Mouse (Mus musculus) kidney, postnatal 25 days (tissue): ENCODE measurements at regions not wholly inside any gene's neighbourhood (a gene's known extent, or its start where the extent isn't known, plus 50 kb on each side); places are given as distances from the start of the nearest gene placed in this dataset.

Source experiments
- DNase-seq, 2 experiments: peaks; one replicate each; pipeline ENCODE4 v3.0.0; 2021; ENCODE audit warnings: mixed read lengths in 2 of 2

DNA sequence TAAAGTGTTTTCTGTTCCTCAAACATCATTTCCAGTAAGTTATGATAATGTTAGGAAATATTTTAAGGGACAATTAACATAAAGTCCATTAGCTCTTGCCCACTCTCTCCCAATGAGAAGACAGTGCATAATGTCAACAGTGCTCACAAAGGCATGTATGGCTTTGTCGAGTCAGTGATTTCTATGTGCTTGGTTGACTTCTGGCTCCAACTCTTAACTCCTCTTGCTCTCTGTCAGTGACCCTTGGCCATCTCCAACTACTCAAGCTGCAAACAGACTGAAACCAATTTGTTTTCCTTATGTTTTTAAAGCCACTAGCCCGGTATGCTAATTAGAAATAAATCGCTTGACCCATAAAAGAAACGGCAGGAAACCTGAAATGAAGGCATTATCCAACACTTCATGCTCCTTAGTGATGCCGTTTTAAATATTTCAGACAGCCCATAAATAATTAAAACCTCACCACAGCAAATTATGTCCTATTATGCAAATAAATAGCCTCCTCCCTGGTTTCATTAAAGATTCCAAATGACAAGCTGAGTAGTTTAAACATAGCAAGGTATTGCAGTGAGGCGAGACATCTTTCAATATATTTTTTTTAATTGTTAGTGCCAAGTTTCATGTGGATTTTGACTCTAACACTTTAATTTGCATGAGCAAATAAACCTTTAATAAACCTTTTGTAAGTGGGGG, 1864.6 kb upstream of the Tenm3 start:
- DNase-seq = no peak

DNA sequence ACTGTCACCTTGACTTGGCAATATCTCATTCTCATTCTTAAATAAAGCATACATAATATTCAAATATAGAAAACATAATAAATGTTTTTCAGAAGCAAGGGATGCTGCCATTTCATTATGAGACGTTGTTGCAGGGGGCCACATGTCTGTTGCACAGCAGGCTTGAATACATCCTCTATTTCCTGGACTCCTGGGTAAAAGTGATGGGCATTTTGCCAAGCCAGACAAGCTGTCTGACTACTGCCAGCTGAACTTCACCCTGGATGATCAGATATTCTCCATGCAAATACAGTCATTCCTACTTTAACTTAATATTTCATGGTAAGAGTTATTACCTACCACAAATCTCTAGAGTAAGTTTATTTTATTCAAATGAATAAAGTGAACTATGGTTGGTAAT, 1860.5 kb upstream of the Tenm3 start:
- peak in 1 of 2 experiments; percentile 8 for DNase-seq

DNA sequence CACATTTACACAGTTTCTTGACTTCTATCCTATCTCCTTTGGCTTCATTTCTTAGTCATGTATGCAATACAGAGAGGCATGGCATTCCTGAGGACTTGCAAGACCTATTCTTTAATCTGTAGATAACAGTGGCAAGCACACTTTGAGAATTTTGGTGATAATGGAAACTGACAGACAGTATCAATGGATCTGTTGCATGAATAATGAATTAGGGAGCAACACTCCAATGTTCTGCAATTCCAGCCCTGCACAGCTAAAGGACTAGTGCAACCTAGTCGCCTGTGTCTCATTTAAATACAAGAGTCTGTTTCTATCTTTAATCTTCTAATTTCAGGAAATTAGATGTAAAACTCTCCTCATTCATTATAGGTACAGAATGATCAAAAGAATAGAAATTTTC, 1845.3 kb upstream of the Tenm3 start:
- DNase-seq = no peak

DNA sequence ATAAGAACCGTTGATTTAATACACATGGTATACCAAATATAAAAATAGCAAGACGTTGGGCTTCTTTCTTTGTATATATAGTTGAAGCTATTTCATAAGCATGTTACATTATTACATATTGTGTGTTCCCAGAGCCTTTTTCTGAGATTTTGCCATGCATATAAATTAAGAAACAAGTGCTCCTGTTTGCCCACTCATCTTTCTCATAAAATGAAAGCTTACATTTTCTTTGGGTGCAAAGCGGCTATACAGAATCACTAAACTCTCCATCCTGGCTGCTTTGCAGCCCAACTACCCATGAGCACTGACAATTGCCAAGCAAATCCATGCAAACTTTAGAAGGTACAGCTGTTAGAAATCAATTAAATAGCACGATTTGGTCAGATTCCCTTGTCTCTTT, 1821.6 kb upstream of the Tenm3 start:
- no peak for DNase-seq
